Mouse (Mus musculus): ENCODE results near the gene Ros1. TPM values are rescaled to one million over a fixed set of nuclear protein-coding genes. Genes with fewer than 3 reads are reported as not detected.

The Ros1 gene
- polyA plus RNA-seq, 1 experiment from 2014 or later, result not detected

- Histone ChIP-seq H3K36me3 (ENCODE audit: control insufficient read depth, insufficient read depth, low read length) (no peaks in the 10 kb centered on the region), H3K4me2 (ENCODE audit: low read length) (no peak overlapping the region), H3K27me3 (ENCODE audit: control insufficient read depth, insufficient read depth, low read length) (no peaks in the 10 kb centered on the region), H3K4me3 (ENCODE audit: control insufficient read depth in 1 of 2, insufficient read depth in 1 of 2, low read depth in 1 of 2, low read length in 2 of 2) (no peak overlapping the region), H3K4me1 (ENCODE audit: control insufficient read depth in 2 of 2, insufficient read depth in 2 of 2, low read length in 2 of 2) (no peaks in the 10 kb centered on the region), H3K27ac (replicated peaks in 1 of 2; ENCODE audit: control insufficient read depth in 1 of 2, insufficient read depth in 1 of 2, low read depth in 2 of 2, low read length in 2 of 2) (no peak overlapping the region), H3K9me3 (ENCODE audit: control insufficient read depth, low read length) (no peaks in the 10 kb centered on the region), H3K9ac (ENCODE audit: low read length) (no peak overlapping the region)
- no peak for ATAC-seq (ENCODE audit: insufficient number of reproducible peaks, insufficient read depth, low FRiP score, low read depth)
- 70% methylated on average over 2 of the region's 2 CpGs for WGBS
Observed at GRCm38 (mm10) chr10:52130762-52131161, 64.3 kb downstream of the Ros1 start.

DNA sequence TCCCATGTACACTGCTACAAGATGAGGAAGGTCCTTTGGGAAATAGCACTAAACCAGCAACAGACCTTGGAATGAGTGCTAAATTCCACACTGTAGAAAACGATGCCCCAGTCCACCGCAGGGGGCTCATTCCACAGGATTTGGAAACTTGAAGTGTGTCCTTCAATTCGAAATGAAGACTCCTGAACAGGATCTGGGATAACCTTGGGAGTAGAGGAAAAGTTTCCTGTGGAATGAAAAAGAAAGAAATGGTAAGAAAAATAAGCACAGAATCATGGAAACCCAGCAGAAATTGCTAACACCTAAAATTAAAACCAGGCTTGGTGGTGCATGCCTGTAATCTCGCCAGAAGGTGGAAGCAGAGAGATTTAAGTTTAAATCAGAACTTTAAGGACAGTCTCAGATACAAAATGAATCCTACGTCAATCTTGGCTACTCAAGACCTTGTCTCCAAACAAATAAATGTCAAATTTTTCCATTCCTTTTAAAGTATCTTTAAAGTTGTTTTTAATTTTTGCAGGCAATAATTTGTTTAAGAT lies 66.1 kb downstream of the Ros1 start:
- Histone ChIP-seq H3K4me2 (ENCODE audit: low read length) (no peak overlapping the region), H3K9me3 (ENCODE audit: control insufficient read depth, low read length) (no peaks in the 10 kb centered on the region), H3K9ac (ENCODE audit: low read length) (no peak overlapping the region), H3K4me1 (ENCODE audit: control insufficient read depth in 2 of 2, insufficient read depth in 2 of 2, low read length in 2 of 2) (no peaks in the 10 kb centered on the region), H3K36me3 (ENCODE audit: control insufficient read depth, insufficient read depth, low read length) (no peaks in the 10 kb centered on the region), H3K27ac (replicated peaks in 1 of 2; ENCODE audit: control insufficient read depth in 1 of 2, insufficient read depth in 1 of 2, low read depth in 2 of 2, low read length in 2 of 2) (no peak overlapping the region), H3K27me3 (ENCODE audit: control insufficient read depth, insufficient read depth, low read length) (no peaks in the 10 kb centered on the region), H3K4me3 (ENCODE audit: control insufficient read depth in 1 of 2, insufficient read depth in 1 of 2, low read depth in 1 of 2, low read length in 2 of 2) (no peak overlapping the region)
- WGBS, result 41% methylated on average over 5 of the region's 5 CpGs
- no peak for ATAC-seq (ENCODE audit: insufficient number of reproducible peaks, insufficient read depth, low FRiP score, low read depth)

DNA sequence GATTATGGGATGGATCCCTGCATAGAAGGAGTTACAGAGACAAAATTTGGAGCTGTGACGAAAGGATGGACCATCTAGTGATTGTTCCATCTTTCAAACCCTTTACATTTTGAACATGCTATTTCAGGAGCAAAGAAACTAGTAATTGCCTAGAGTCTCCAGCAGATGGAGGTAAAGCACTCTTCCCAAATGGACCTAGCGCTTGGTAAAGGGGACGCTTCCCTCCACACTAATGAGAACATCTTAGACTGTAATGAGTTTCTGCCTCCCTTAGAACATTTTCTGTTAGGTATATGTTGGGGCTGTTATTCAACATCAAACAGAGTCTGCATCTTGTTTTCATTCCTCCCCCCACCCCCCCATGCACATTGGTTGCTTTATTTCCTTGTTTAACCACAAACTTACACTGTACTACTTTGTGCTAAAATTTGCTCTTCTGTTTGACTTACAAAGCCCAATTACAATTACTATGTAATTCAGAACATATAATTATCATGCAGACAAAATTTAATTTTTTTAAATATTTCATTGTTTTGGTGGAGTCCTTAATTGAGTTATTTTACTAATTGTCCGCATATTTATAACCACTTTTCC lies 88.8 kb downstream of the Ros1 start:
- no peak overlapping the region for H3K4me3 ChIP-seq (ENCODE audit: control insufficient read depth in 1 of 2, insufficient read depth in 1 of 2, low read depth in 1 of 2, low read length in 2 of 2)
- H3K4me1 ChIP-seq (ENCODE audit: control insufficient read depth in 2 of 2, insufficient read depth in 2 of 2, low read length in 2 of 2), result no peaks in the 10 kb centered on the region
- H3K27me3 ChIP-seq (ENCODE audit: control insufficient read depth, insufficient read depth, low read length), result no peaks in the 10 kb centered on the region
- WGBS, result 31% methylated on average over 4 of the region's 4 CpGs
- H3K9me3 ChIP-seq (ENCODE audit: control insufficient read depth, low read length), result no peaks in the 10 kb centered on the region
- no peak for ATAC-seq (ENCODE audit: insufficient number of reproducible peaks, insufficient read depth, low FRiP score, low read depth)
- no peaks in the 10 kb centered on the region for H3K36me3 ChIP-seq (ENCODE audit: control insufficient read depth, insufficient read depth, low read length)
- no peak overlapping the region for H3K9ac ChIP-seq (ENCODE audit: low read length)
- H3K4me2 ChIP-seq (ENCODE audit: low read length), result no peak overlapping the region
- H3K27ac ChIP-seq (replicated peaks in 1 of 2; ENCODE audit: control insufficient read depth in 1 of 2, insufficient read depth in 1 of 2, low read depth in 2 of 2, low read length in 2 of 2), result no peak overlapping the region

GRCm38 (mm10) chr10:52101273-52101672 lies 93.8 kb downstream of the Ros1 start:
- Histone ChIP-seq H3K9me3 (ENCODE audit: control insufficient read depth, low read length) (no peaks in the 10 kb centered on the region), H3K9ac (ENCODE audit: low read length) (no peak overlapping the region), H3K36me3 (ENCODE audit: control insufficient read depth, insufficient read depth, low read length) (no peaks in the 10 kb centered on the region), H3K27me3 (ENCODE audit: control insufficient read depth, insufficient read depth, low read length) (no peaks in the 10 kb centered on the region), H3K27ac (replicated peaks in 1 of 2; ENCODE audit: control insufficient read depth in 1 of 2, insufficient read depth in 1 of 2, low read depth in 2 of 2, low read length in 2 of 2) (no peak overlapping the region), H3K4me1 (ENCODE audit: control insufficient read depth in 2 of 2, insufficient read depth in 2 of 2, low read length in 2 of 2) (no peaks in the 10 kb centered on the region), H3K4me2 (ENCODE audit: low read length) (no peak overlapping the region), H3K4me3 (ENCODE audit: control insufficient read depth in 1 of 2, insufficient read depth in 1 of 2, low read depth in 1 of 2, low read length in 2 of 2) (no peak overlapping the region)
- ATAC-seq (ENCODE audit: insufficient number of reproducible peaks, insufficient read depth, low FRiP score, low read depth), result no peak
- 71% methylated on average over 1 of the region's 1 CpGs for WGBS

DNA sequence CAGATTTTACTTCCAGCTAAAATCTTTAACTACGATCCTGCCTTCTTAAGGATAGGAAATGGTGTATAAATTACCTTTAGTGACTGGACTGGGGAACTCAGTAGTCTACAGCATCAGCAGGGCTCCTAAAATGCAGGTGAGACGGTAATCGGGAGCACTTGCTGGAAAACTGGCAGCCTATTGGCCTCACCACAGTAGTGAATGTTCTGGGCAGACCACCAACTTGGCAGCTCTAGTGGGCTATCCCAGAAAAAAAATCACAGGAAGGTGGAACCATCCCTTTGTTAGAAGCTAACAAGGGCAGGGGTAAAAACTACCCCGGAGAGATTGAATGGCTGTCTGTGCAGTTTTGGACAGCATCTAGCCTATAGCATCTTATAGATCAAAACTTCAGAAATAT lies 102.9 kb downstream of the Ros1 start:
- ATAC-seq (ENCODE audit: insufficient number of reproducible peaks, insufficient read depth, low FRiP score, low read depth), result no peak
- Histone ChIP-seq H3K27me3 (ENCODE audit: control insufficient read depth, insufficient read depth, low read length) (no peaks in the 10 kb centered on the region), H3K4me1 (ENCODE audit: control insufficient read depth in 2 of 2, insufficient read depth in 2 of 2, low read length in 2 of 2) (no peaks in the 10 kb centered on the region), H3K9me3 (ENCODE audit: control insufficient read depth, low read length) (no peaks in the 10 kb centered on the region), H3K9ac (ENCODE audit: low read length) (no peak overlapping the region), H3K36me3 (ENCODE audit: control insufficient read depth, insufficient read depth, low read length) (no peaks in the 10 kb centered on the region), H3K4me3 (ENCODE audit: control insufficient read depth in 1 of 2, insufficient read depth in 1 of 2, low read depth in 1 of 2, low read length in 2 of 2) (no peak overlapping the region), H3K27ac (replicated peaks in 1 of 2; ENCODE audit: control insufficient read depth in 1 of 2, insufficient read depth in 1 of 2, low read depth in 2 of 2, low read length in 2 of 2) (no peak overlapping the region), H3K4me2 (ENCODE audit: low read length) (no peak overlapping the region)
- 79% methylated on average over 4 of the region's 4 CpGs for WGBS

DNA sequence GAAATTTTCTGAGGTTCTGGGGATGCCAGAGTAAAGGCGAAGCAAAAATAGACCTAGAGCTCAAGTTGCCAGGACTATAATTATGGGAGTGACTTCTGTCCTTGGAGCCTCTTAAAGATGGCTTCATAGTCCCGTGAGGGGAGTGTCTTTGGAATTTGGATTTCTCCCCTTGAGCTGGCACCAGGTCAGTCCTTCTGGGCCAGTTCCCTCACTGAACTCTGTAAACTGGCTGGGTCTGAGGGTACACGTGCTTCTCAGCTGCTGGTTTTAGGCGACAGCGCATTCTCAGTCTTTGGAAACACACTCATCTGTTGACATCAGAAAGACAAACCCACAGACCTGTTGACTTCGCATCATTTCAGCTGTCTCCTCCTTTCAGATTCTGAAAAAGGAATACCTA lies 108.4 kb downstream of the Ros1 start:
- Histone ChIP-seq H3K9ac (ENCODE audit: low read length) (no peak overlapping the region), H3K36me3 (ENCODE audit: control insufficient read depth, insufficient read depth, low read length) (no peaks in the 10 kb centered on the region), H3K4me1 (ENCODE audit: control insufficient read depth in 2 of 2, insufficient read depth in 2 of 2, low read length in 2 of 2) (no peaks in the 10 kb centered on the region), H3K9me3 (ENCODE audit: control insufficient read depth, low read length) (no peaks in the 10 kb centered on the region), H3K27ac (replicated peaks in 1 of 2; ENCODE audit: control insufficient read depth in 1 of 2, insufficient read depth in 1 of 2, low read depth in 2 of 2, low read length in 2 of 2) (no peak overlapping the region), H3K4me3 (ENCODE audit: control insufficient read depth in 1 of 2, insufficient read depth in 1 of 2, low read depth in 1 of 2, low read length in 2 of 2) (no peak overlapping the region), H3K4me2 (ENCODE audit: low read length) (no peak overlapping the region), H3K27me3 (ENCODE audit: control insufficient read depth, insufficient read depth, low read length) (no peaks in the 10 kb centered on the region)
- WGBS, result 71% methylated on average over 6 of the region's 6 CpGs
- ATAC-seq (ENCODE audit: insufficient number of reproducible peaks, insufficient read depth, low FRiP score, low read depth), result no peak

GRCm38 (mm10) chr10:52072482-52072881 lies 122.6 kb downstream of the Ros1 start:
- ATAC-seq (ENCODE audit: insufficient number of reproducible peaks, insufficient read depth, low FRiP score, low read depth), result no peak
- Histone ChIP-seq H3K9ac (ENCODE audit: low read length) (no peak overlapping the region), H3K36me3 (ENCODE audit: control insufficient read depth, insufficient read depth, low read length) (no peaks in the 10 kb centered on the region), H3K27me3 (ENCODE audit: control insufficient read depth, insufficient read depth, low read length) (no peaks in the 10 kb centered on the region), H3K9me3 (ENCODE audit: control insufficient read depth, low read length) (no peaks in the 10 kb centered on the region), H3K4me3 (ENCODE audit: control insufficient read depth in 1 of 2, insufficient read depth in 1 of 2, low read depth in 1 of 2, low read length in 2 of 2) (no peak overlapping the region), H3K4me1 (ENCODE audit: control insufficient read depth in 2 of 2, insufficient read depth in 2 of 2, low read length in 2 of 2) (no peaks in the 10 kb centered on the region), H3K27ac (replicated peaks in 1 of 2; ENCODE audit: control insufficient read depth in 1 of 2, insufficient read depth in 1 of 2, low read depth in 2 of 2, low read length in 2 of 2) (no peak overlapping the region), H3K4me2 (ENCODE audit: low read length) (no peak overlapping the region)

DNA sequence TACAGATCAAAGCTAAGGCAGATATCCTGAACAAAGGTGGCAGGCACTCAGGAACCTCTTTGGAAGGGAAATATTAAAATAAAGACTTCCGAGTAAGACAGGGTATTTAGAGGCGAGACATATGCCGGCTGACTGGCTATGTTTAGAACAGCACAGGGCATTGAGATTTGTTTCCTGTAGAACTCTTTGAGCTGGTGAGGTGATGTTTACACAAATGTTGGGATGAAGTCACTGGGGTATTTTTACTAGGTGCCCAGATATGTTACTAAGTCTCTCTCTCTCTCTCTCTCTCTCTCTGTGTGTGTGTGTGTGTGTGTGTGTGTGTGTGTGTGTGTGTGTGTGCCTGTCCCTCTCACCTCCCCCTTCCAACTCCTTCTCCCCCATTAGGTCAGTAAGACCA lies 146.8 kb downstream of the Ros1 start:
- H3K27ac ChIP-seq (replicated peaks in 1 of 2; ENCODE audit: control insufficient read depth in 1 of 2, insufficient read depth in 1 of 2, low read depth in 2 of 2, low read length in 2 of 2), result no peak overlapping the region
- no peak overlapping the region for H3K4me2 ChIP-seq (ENCODE audit: low read length)
- no peaks in the 10 kb centered on the region for H3K36me3 ChIP-seq (ENCODE audit: control insufficient read depth, insufficient read depth, low read length)
- WGBS, result 31% methylated on average over 3 of the region's 3 CpGs
- ATAC-seq (ENCODE audit: insufficient number of reproducible peaks, insufficient read depth, low FRiP score, low read depth), result no peak
- no peaks in the 10 kb centered on the region for H3K4me1 ChIP-seq (ENCODE audit: control insufficient read depth in 2 of 2, insufficient read depth in 2 of 2, low read length in 2 of 2)
- no peaks in the 10 kb centered on the region for H3K27me3 ChIP-seq (ENCODE audit: control insufficient read depth, insufficient read depth, low read length)
- H3K4me3 ChIP-seq (ENCODE audit: control insufficient read depth in 1 of 2, insufficient read depth in 1 of 2, low read depth in 1 of 2, low read length in 2 of 2), result no peak overlapping the region
- no peak overlapping the region for H3K9ac ChIP-seq (ENCODE audit: low read length)
- no peaks in the 10 kb centered on the region for H3K9me3 ChIP-seq (ENCODE audit: control insufficient read depth, low read length)
